Mouse (Mus musculus) testis, adult 2 months (tissue): ENCODE results near the gene Cisd3. TPM values are rescaled to one million over a fixed set of nuclear protein-coding genes. Genes with fewer than 3 reads are reported as not detected.

Source experiments
- H3K27ac ChIP-seq: fragments of 200-500 bp; 2 replicates; pipeline ENCODE4 v1.5.1; 2012; ENCODE audit warnings: low read depth, low read length; ENCODE audit not compliant: control insufficient read depth, insufficient read depth
- H3K27me3 ChIP-seq: fragments of 200-500 bp; 2 replicates; pipeline ENCODE4 v1.6.1; 2012; ENCODE audit warnings: mild to moderate bottlenecking, low read length, moderate library complexity; ENCODE audit not compliant: control insufficient read depth, insufficient read depth
- H3K36me3 ChIP-seq: fragments of 200-500 bp; 2 replicates; pipeline ENCODE4 v1.6.1; 2012; ENCODE audit warnings: mild to moderate bottlenecking, low read length; ENCODE audit not compliant: control insufficient read depth, insufficient read depth
- H3K4me1 ChIP-seq: fragments of 200-500 bp; 2 replicates; pipeline ENCODE4 v1.6.1; 2012; ENCODE audit warnings: low read length; ENCODE audit not compliant: control insufficient read depth, insufficient read depth
- H3K4me3 ChIP-seq: fragments of 200-500 bp; 2 replicates; pipeline ENCODE4 v1.5.1; 2012; ENCODE audit warnings: low read depth, mild to moderate bottlenecking, low read length, moderate library complexity, mixed read lengths; ENCODE audit not compliant: control insufficient read depth
- CTCF ChIP-seq: fragments of 200-500 bp; IDR thresholded peaks from 2 replicates; pipeline ENCODE4 v1.5.1; 2012; ENCODE audit warnings: low read depth, mild to moderate bottlenecking, inconsistent platforms, low read length, moderate library complexity; ENCODE audit not compliant: control insufficient read depth, insufficient read depth, insufficient replicate concordance
- POLR2A ChIP-seq: fragments of 200-500 bp; IDR thresholded peaks from 2 replicates; pipeline ENCODE4 v1.6.1; 2012; ENCODE audit warnings: low read depth, mild to moderate bottlenecking, inconsistent platforms, low read length, moderate library complexity; ENCODE audit not compliant: control insufficient read depth
- polyA plus RNA-seq: library from polyadenylated mRNA; depleted of rRNA; stranded (reverse); fragments of >200 nt; gene quantifications from 2 replicates; pipeline ENCODE4 v1.2.3, GENCODE M21; 2012

Gene Cisd3
- polyA plus RNA-seq, 1 experiment = 17.6 TPM

DNA sequence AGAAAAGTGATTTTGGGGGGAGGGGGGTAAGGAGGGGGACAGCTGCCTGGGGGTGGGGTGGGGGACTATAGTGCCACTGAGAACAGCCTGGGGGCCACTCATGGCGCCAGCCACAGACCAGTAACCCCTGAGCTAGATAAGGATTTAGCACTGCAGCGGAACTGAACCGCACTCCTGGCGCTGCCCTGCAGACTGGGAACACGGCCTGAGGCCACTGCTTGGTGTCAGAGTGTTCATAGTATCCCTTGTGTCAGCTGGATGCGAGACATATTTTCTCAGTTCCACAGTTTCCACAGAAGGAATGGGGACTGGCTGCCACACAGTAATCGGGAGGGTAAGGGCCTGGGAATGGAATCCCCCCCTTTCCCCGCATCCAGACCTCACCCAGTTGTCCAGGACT lies 30.4 kb downstream of the Cisd3 start:
- Histone ChIP-seq H3K36me3 (no peaks in the 10 kb centered on the region), H3K4me3 (no peak overlapping the region), H3K27ac (no peak overlapping the region), H3K4me1 (no peaks in the 10 kb centered on the region), H3K27me3 (no peaks in the 10 kb centered on the region)
- no peak for TF ChIP-seq POLR2A
- no peak for TF ChIP-seq CTCF

DNA sequence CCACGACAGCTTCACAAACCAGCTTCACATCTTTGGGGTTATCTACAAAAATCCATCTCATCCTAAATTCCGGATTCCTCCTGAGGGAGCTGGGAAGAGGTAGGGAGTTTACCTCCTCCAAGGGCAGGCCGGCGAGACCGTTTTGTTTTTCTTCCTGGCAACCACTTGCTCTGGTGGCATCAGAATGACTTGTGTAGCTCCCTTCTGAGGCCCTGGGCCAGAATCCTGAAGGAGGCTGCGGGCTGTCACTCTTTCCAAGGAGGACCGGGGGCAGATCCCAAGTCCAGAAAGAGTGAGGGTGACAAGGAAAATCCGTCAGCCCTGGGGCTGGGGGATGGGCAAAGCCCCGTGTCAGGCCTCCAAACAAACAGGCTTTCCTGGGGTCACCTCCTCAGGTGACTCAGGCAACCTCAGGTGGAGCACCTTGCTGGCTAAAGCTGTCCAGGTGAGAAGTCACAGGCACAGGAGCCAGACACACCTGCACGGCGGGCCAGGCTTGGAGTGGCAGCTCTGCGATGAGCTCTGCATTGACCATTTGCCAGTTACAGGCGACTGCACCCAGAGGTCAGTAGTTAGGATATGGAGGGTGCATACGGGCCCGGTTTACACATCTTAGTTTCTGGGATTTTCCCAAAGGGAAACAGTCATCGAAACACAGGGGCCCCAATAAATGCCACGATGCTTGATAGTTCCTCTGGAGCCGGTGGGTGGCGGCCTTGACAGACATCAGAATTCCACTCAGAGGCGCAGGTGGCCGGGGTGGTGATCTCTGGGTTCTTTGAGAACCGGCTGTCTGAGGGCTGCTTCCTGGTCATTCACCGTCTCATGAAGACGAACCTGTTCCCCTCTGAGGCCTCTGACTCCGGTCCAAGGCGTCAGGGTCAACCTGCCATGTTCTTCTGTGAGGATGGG lies 32.0 kb downstream of the Cisd3 start:
- no peaks in the 10 kb centered on the region for H3K4me1 ChIP-seq
- H3K36me3 ChIP-seq = no peaks in the 10 kb centered on the region
- H3K4me3 ChIP-seq = no peak overlapping the region
- no peaks in the 10 kb centered on the region for H3K27me3 ChIP-seq
- TF ChIP-seq POLR2A = no peak
- no peak for TF ChIP-seq CTCF
- no peak overlapping the region for H3K27ac ChIP-seq

DNA sequence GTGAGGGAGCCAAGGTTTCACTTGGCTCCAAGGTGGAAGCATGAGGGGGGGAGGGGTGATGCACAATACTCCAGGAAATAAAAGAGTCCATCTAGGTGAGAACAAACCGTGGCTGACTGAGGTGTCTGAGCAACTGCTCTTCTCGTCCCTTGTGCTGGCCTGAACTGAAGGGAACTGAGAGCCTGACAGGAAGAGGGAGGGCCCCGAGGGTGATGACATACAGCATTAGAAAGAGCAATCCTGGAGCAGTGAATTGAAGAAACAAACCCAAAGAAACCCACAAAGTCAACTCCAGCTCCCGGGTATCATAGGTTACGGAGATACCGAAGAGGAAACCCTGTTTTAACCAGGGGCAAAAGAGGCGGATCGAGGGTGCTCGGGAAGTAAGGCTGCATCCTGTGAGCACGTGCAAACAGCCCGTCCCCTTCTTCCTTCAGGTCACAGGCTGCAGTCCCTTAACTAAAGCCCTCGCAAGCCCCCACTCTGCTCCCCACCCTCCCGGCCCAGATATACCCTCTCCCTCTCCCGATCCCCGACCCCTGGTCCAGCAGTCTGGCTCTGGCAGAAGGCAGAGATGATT lies 32.7 kb downstream of the Cisd3 start:
- no peaks in the 10 kb centered on the region for H3K27me3 ChIP-seq
- H3K4me1 ChIP-seq = no peaks in the 10 kb centered on the region
- no peak overlapping the region for H3K4me3 ChIP-seq
- H3K36me3 ChIP-seq = no peaks in the 10 kb centered on the region
- H3K27ac ChIP-seq = no peak overlapping the region
- no peak for TF ChIP-seq POLR2A
- no peak for TF ChIP-seq CTCF

DNA sequence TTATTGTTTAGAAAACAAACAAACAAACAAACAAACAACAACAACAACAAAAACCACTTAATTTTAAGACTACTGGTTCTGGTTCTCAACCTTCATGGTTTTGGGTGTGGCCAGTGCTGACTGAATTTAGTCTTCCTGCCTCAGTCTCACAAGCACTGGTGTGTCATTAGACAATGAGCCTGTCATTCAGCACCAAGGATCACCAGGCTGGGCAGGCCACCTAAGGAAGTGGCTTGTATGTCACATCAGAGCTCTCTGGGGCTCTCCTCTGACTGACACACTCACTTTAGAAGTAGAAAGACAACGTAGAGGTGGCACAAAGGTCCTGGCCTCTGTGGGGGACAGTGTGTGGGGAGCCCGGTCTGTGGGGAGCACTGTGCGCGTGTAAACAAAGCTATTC lies 33.4 kb downstream of the Cisd3 start:
- Histone ChIP-seq H3K27ac (no peak overlapping the region), H3K4me3 (no peak overlapping the region), H3K27me3 (no peaks in the 10 kb centered on the region), H3K4me1 (no peaks in the 10 kb centered on the region), H3K36me3 (no peaks in the 10 kb centered on the region)
- TF ChIP-seq CTCF (no peak), POLR2A (no peak)

DNA sequence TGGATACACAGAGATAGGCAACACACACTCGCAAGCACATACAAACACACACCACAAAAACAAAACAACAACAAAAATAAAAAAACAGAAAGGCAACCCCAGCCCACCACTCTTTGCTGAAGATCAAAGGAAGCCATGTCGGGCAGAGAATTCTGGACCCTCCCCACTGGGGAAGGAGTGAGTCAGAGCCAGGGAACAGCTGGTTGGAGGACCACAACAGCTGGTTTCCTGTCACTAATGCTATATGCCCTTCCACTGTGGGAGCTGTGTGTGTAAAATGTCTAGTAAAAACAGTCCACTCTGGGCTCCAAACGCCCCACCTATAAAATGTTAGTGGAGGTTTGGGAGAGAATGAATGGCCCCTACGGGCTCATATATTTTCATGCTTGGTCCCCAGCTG lies 35.7 kb downstream of the Cisd3 start:
- no peak overlapping the region for H3K27ac ChIP-seq
- no peaks in the 10 kb centered on the region for H3K4me1 ChIP-seq
- no peak overlapping the region for H3K4me3 ChIP-seq
- no peak for TF ChIP-seq CTCF
- no peak for TF ChIP-seq POLR2A
- no peaks in the 10 kb centered on the region for H3K36me3 ChIP-seq
- H3K27me3 ChIP-seq = no peaks in the 10 kb centered on the region

DNA sequence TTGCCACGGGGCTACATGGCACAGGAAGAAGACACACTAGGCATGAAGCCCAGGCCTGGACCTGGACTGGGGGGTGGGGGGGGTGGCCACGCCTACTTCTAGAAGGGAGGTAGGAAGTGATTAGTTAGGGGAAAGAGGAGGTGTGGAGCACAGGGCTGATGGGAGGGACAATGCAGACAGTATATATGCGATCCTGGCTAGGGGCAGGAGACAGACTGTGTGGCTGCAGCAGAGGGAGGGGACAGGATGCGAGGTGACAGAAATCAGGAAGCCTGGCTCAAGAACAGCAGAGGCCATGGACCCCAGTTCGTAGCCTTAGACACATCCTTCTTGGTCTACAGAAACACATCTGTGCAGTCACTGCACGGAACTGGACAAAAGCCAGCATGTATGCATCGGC lies 38.1 kb downstream of the Cisd3 start:
- no peaks in the 10 kb centered on the region for H3K27me3 ChIP-seq
- H3K27ac ChIP-seq = no peak overlapping the region
- TF ChIP-seq POLR2A (no peak), CTCF (no peak)
- H3K4me1 ChIP-seq = no peaks in the 10 kb centered on the region
- H3K36me3 ChIP-seq = no peaks in the 10 kb centered on the region
- H3K4me3 ChIP-seq = no peak overlapping the region

DNA sequence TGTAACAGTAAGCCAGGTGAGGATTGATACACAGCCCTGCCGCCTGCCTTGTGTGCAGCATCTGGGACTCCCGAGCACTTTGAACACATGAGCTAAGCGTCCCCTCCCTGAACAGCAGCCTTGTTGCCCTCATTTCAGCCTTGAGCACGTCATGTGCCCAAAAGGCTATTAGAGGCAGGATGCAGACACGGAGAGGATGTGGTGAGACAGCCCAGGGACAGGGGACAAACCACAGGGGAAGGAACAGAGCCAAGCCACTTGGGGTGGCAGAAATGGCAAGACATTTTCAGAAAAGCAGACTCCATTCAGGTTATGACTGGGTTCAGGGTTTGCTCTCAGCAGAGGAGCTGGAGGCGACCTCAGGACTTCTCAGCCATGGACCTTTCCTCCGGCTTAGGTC lies 42.7 kb downstream of the Cisd3 start:
- H3K36me3 ChIP-seq = no peaks in the 10 kb centered on the region
- H3K27ac ChIP-seq = no peak overlapping the region
- no peaks in the 10 kb centered on the region for H3K4me1 ChIP-seq
- H3K27me3 ChIP-seq = no peaks in the 10 kb centered on the region
- no peak for TF ChIP-seq CTCF
- no peak for TF ChIP-seq POLR2A
- no peak overlapping the region for H3K4me3 ChIP-seq

DNA sequence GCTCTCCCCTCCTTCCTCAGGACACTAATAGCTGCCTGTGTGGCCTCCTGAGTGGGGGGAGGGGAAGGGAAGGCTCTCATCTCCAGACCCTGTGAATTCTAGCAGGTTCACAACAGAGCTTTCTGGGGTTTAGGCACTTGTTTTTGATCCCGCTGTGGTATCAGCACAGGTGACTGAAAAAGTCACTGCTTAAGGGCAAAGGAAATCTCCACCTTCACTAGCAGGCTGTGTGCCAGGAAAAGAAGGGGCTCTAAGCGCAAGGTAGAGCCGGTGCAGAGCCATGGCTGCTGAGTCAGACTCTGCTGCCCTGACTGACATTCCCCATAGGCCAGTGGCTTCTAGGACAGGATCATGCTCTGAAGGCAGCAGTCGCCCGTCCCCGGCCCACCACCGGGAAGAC lies 43.1 kb downstream of the Cisd3 start:
- Histone ChIP-seq H3K36me3 (no peaks in the 10 kb centered on the region), H3K27me3 (no peaks in the 10 kb centered on the region), H3K27ac (no peak overlapping the region), H3K4me1 (no peaks in the 10 kb centered on the region), H3K4me3 (no peak overlapping the region)
- TF ChIP-seq POLR2A (no peak), CTCF (no peak)
